Mouse (Mus musculus): ENCODE data around the gene Anks4b.

DNA sequence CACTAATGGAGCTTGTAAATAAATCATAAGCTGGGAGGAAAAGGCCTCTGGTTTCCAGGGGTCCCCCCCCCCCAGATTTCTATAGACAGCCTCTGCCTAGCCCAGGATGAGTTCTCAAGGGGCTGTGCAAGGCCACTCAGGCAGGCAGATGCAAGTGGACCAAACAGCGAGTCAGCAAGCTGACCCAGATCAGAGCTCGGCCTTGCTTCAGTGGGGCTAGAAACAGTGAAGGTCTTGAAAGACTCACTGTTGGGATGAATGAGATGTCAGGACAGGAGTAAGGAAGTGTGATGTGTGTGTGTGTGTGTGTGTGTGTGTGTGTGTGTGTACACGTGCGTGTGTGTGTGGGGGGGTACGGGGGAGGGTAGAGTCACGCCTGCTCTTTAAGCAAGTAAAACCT is 19.2 kb downstream of the Anks4b start:
- TF ChIP-seq MYC (IDR thresholded peaks at IDR 0.05; ENCODE audit: low read depth, low read length) (no peak), TAL1 (IDR thresholded peaks at IDR 0.05; ENCODE audit: low read length) (no peak), EP300 (IDR thresholded peaks at IDR 0.05; ENCODE audit: low read depth in 1 of 2, low read length in 2 of 2) (no peak), UBTF (IDR thresholded peaks at IDR 0.05; ENCODE audit: borderline replicate concordance, insufficient read depth, low read depth, low read length) (no peak), E2F4 (IDR thresholded peaks at IDR 0.05; ENCODE audit: borderline replicate concordance, low read depth, low read length) (no peak), CTCF (IDR thresholded peaks at IDR 0.05 in 2 of 3, conservative IDR thresholded peaks at IDR 0.05 in 1 of 3; ENCODE audit: control insufficient read depth in 1 of 3, insufficient read depth in 1 of 3, low read depth in 2 of 3, low read length in 3 of 3, poor library complexity in 1 of 3, severe bottlenecking in 1 of 3) (no peak), POLR2A (IDR thresholded peaks at IDR 0.05; ENCODE audit: control insufficient read depth in 1 of 2, insufficient read depth in 1 of 2, low read depth in 1 of 2, low read length in 2 of 2, poor library complexity in 1 of 2) (no peak), ZC3H11A (IDR thresholded peaks at IDR 0.05; ENCODE audit: low read depth, low read length) (no peak), USF1 (IDR thresholded peaks at IDR 0.05; ENCODE audit: low read depth, low read length) (no peak), MAZ (IDR thresholded peaks at IDR 0.05; ENCODE audit: low read depth, low read length) (no peak), MAX (IDR thresholded peaks at IDR 0.05; ENCODE audit: low read length) (no peak), TBP (IDR thresholded peaks at IDR 0.05; ENCODE audit: low read depth, low read length) (no peak)

Measured in MEL (cell line).